In genomic region chr3:88245811-88246210, GRCm38 (mm10) we compare ENCODE assay signal across 8 mouse cellular contexts. TPM values are rescaled to one million over a fixed set of nuclear protein-coding genes. Genes with fewer than 3 reads are reported as not detected.
DNase-seq lines count a peak whose midpoint lies in the region; ATAC-seq lines count a peak whose summit lies in the region.

No protein-coding gene starts in this region.

- no peak overlapping the region for H3K27ac ChIP-seq in midbrain, embryonic 11.5 days (ENCODE audit: low read depth, low read length)
- no peak overlapping the region for H3K27ac ChIP-seq in midbrain, embryonic 15.5 days
- H3K27ac ChIP-seq in liver, embryonic 13.5 days, result no peak overlapping the region

- DNase-seq in midbrain, embryonic 11.5 days (ENCODE audit: low spot score, missing footprints), result peak; percentile 97
- peak; percentile 72 for DNase-seq in adrenal gland, adult 2 months
- peak; percentile 77 for DNase-seq in embryo, embryonic 11 days
- peak; percentile 58 for DNase-seq in liver, embryonic 13.5 days
- peak; percentile 89 for DNase-seq in retina, embryonic 14.5 days (ENCODE audit: low spot score)
- DNase-seq in urinary bladder, adult 2 months (ENCODE audit: low spot score), result peak; percentile 63

- peaks cover 13% of the 10 kb centered on the region for H3K4me1 ChIP-seq in midbrain, embryonic 11.5 days (ENCODE audit: control insufficient read depth, insufficient read depth, low read length)
- peaks cover 22% of the 10 kb centered on the region for H3K4me1 ChIP-seq in midbrain, embryonic 15.5 days
- H3K4me1 ChIP-seq in liver, embryonic 13.5 days (replicated peaks), result no peaks in the 10 kb centered on the region

- H3K4me3 ChIP-seq in midbrain, embryonic 11.5 days (ENCODE audit: low read depth, low read length), result no peak overlapping the region
- no peak overlapping the region for H3K4me3 ChIP-seq in midbrain, embryonic 15.5 days
- H3K4me3 ChIP-seq in liver, embryonic 13.5 days (replicated peaks), result no peak overlapping the region

- 17% methylated on average over 13 of the region's 13 CpGs for WGBS in midbrain, embryonic 11.5 days
- 23% methylated on average over 13 of the region's 13 CpGs for WGBS in midbrain, embryonic 15.5 days
- 10% methylated on average over 13 of the region's 13 CpGs for WGBS in liver, embryonic 13.5 days (ENCODE audit: insufficient replicate concordance)

- no peak for ATAC-seq in midbrain, embryonic 11.5 days (ENCODE audit: low FRiP score)
- ATAC-seq in midbrain, embryonic 15.5 days (replicated peaks), result no peak
- peak; percentile 35 for ATAC-seq in inflammation-experienced regulatory T-cells, adult 6 months
- ATAC-seq in liver, embryonic 13.5 days (ENCODE audit: low read depth), result peak; percentile 41; the same call in 1 of the 2 replicates

- no peak overlapping the region for H3K9ac ChIP-seq in midbrain, embryonic 11.5 days (ENCODE audit: low read length)
- H3K9ac ChIP-seq in midbrain, embryonic 15.5 days, result no peak overlapping the region
- no peak overlapping the region for H3K9ac ChIP-seq in liver, embryonic 13.5 days

- no peak overlapping the region for H3K4me2 ChIP-seq in midbrain, embryonic 11.5 days
- no peak overlapping the region for H3K4me2 ChIP-seq in midbrain, embryonic 15.5 days
- no peak overlapping the region for H3K4me2 ChIP-seq in liver, embryonic 13.5 days

- H3K36me3 ChIP-seq in midbrain, embryonic 11.5 days (ENCODE audit: control insufficient read depth, insufficient read depth, low read length), result no peaks in the 10 kb centered on the region
- H3K36me3 ChIP-seq in midbrain, embryonic 15.5 days (replicated peaks), result no peaks in the 10 kb centered on the region
- H3K36me3 ChIP-seq in liver, embryonic 13.5 days, result no peaks in the 10 kb centered on the region

- H3K9me3 ChIP-seq in midbrain, embryonic 11.5 days (ENCODE audit: control insufficient read depth, low read length), result no peaks in the 10 kb centered on the region
- H3K9me3 ChIP-seq in midbrain, embryonic 15.5 days, result no peaks in the 10 kb centered on the region
- H3K9me3 ChIP-seq in liver, embryonic 13.5 days (replicated peaks), result no peaks in the 10 kb centered on the region

- H3K27me3 ChIP-seq in midbrain, embryonic 11.5 days (ENCODE audit: control insufficient read depth, insufficient read depth, low read length), result peaks cover 58% of the 10 kb centered on the region
- H3K27me3 ChIP-seq in midbrain, embryonic 15.5 days (replicated peaks), result peaks cover 38% of the 10 kb centered on the region; the same call in 1 of the 2 replicates
- H3K27me3 ChIP-seq in liver, embryonic 13.5 days, result peaks cover 49% of the 10 kb centered on the region

RNA-seq across cellular contexts. Expression of gene Rhbg, which starts 8.7 kb away (rescaled TPM):
- polyA plus RNA-seq in midbrain, embryonic 11.5 days (2014; fragmentation: Nextera tagmentation; extraction: Ambion mirVana), result 0.15 TPM in 1 of 2 replicates, not detected in the other
- polyA plus RNA-seq in midbrain, embryonic 15.5 days (2015; fragmentation: Nextera tagmentation; extraction: Ambion mirVana), result 0.14 TPM in 2 replicates
- 10 to 100 TPM in 1 of 2 experiments, 1 to 10 TPM in 1; 8.5 to 18.3 TPM for total RNA-seq in adrenal gland, adult 2 months (2021)
- polyA plus RNA-seq in adrenal gland, adult 2 months (2012; rRNA removed), result 0.76 and 1.8 TPM in 2 replicates
- polyA plus RNA-seq in inflammation-experienced regulatory T-cells, adult 6 months (2017; shearing (Covaris generic)), result not detected
- polyA plus RNA-seq in liver, embryonic 13.5 days (2015; fragmentation: Nextera tagmentation; extraction: Ambion mirVana), result 14.7 and 15.4 TPM in 2 replicates
- polyA plus RNA-seq in urinary bladder, adult 2 months (2012; rRNA removed), result 3.9 and 4.8 TPM in 2 replicates

RNA-seq across cellular contexts. Expression of gene Gm38392, which starts 41.2 kb away (rescaled TPM):
- 0.11 TPM in 1 of 2 replicates, not detected in the other for polyA plus RNA-seq in midbrain, embryonic 11.5 days (2014; fragmentation: Nextera tagmentation; extraction: Ambion mirVana)
- not detected in 2 replicates for polyA plus RNA-seq in midbrain, embryonic 15.5 days (2015; fragmentation: Nextera tagmentation; extraction: Ambion mirVana)
- 1 to 10 TPM; 1.7 to 1.9 TPM for total RNA-seq in adrenal gland, adult 2 months (2021)
- 0.26 TPM in 1 of 2 replicates, not detected in the other for polyA plus RNA-seq in adrenal gland, adult 2 months (2012; rRNA removed)
- polyA plus RNA-seq in inflammation-experienced regulatory T-cells, adult 6 months (2017; shearing (Covaris generic)), result not detected
- 1.3 TPM in 1 of 2 replicates, not detected in the other for polyA plus RNA-seq in liver, embryonic 13.5 days (2015; fragmentation: Nextera tagmentation; extraction: Ambion mirVana)
- polyA plus RNA-seq in urinary bladder, adult 2 months (2012; rRNA removed), result 0.15 and 0.34 TPM in 2 replicates

RNA-seq across cellular contexts. Expression of gene Tsacc, which starts 51.0 kb away (rescaled TPM):
- polyA plus RNA-seq in midbrain, embryonic 11.5 days (2014; fragmentation: Nextera tagmentation; extraction: Ambion mirVana), result 7.5 and 7.9 TPM in 2 replicates
- polyA plus RNA-seq in midbrain, embryonic 15.5 days (2015; fragmentation: Nextera tagmentation; extraction: Ambion mirVana), result 8.7 and 9.9 TPM in 2 replicates
- total RNA-seq in adrenal gland, adult 2 months (2021), result 10 to 100 TPM in 1 of 2 experiments, 1 to 10 TPM in 1; 5.7 to 10.6 TPM
- polyA plus RNA-seq in adrenal gland, adult 2 months (2012; rRNA removed), result 1.9 and 2.3 TPM in 2 replicates
- polyA plus RNA-seq in inflammation-experienced regulatory T-cells, adult 6 months (2017; shearing (Covaris generic)), result 1 to 10 TPM; 2.3 to 6.2 (median 3.6) TPM
- polyA plus RNA-seq in liver, embryonic 13.5 days (2015; fragmentation: Nextera tagmentation; extraction: Ambion mirVana), result 6.3 and 6.9 TPM in 2 replicates
- polyA plus RNA-seq in urinary bladder, adult 2 months (2012; rRNA removed), result 7.4 and 7.9 TPM in 2 replicates

RNA-seq across cellular contexts. Expression of gene Cct3, which starts 51.1 kb away (rescaled TPM):
- polyA plus RNA-seq in midbrain, embryonic 11.5 days (2014; fragmentation: Nextera tagmentation; extraction: Ambion mirVana), result 746 and 783 TPM in 2 replicates
- polyA plus RNA-seq in midbrain, embryonic 15.5 days (2015; fragmentation: Nextera tagmentation; extraction: Ambion mirVana), result 442 and 444 TPM in 2 replicates
- 100 to 1,000 TPM; 218 to 316 TPM for total RNA-seq in adrenal gland, adult 2 months (2021)
- polyA plus RNA-seq in adrenal gland, adult 2 months (2012; rRNA removed), result 48.9 and 64.9 TPM in 2 replicates
- 100 to 1,000 TPM; 157 to 218 (median 188) TPM for polyA plus RNA-seq in inflammation-experienced regulatory T-cells, adult 6 months (2017; shearing (Covaris generic))
- polyA plus RNA-seq in liver, embryonic 13.5 days (2015; fragmentation: Nextera tagmentation; extraction: Ambion mirVana), result 376 and 404 TPM in 2 replicates
- polyA plus RNA-seq in urinary bladder, adult 2 months (2012; rRNA removed), result 142 and 168 TPM in 2 replicates

Comparison
In these comparisons a context has a peak if more than half of its experiments do, and no peak if none do; other contexts are left out.
1. ATAC-seq: peak in inflammation-experienced regulatory T-cells, adult 6 months (single experiment) and liver, embryonic 13.5 days (single experiment); none in midbrain, embryonic 11.5 days (single experiment) and midbrain, embryonic 15.5 days (single experiment).
2. Peak in every context shown above with its lines, with median percentiles within 50 percentile points of each other: DNase-seq.